Mouse (Mus musculus): ENCODE results near the gene Mbd4. TPM values are rescaled to one million over a fixed set of nuclear protein-coding genes. Genes with fewer than 3 reads are reported as not detected.

Gene Mbd4
- polyA plus RNA-seq, 1 experiment from 2014 or later: 37.8 TPM

DNA sequence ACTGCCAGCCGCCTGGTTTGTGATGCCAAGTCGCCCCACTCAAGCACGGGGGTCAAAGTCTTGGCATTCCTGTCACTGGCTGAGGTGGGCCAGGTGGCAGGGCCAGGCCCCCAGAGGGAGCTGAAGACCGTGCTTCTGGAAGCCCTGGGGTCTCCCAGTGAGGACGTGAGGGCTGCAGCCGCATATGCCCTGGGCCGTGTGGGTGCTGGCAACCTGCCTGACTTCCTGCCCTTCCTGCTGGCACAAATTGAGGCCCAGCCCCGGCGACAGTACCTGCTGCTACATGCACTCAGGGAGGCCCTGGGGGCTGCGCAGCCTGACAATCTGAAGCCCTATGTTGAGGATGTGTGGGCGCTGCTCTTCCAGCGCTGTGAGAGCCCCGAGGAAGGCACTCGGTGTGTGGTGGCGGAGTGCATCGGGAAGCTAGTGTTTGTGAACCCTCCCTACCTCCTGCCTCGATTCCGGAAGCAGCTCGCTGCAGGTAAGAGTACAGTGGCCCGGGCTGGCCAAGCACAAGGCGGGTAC lies 60.4 kb downstream of the Mbd4 start:
- Histone ChIP-seq H3K27ac (no peak overlapping the region), H3K4me1 (no peaks in the 10 kb centered on the region), H3K36me3 (peaks cover 100% of the 10 kb centered on the region), H3K27me3 (ENCODE audit: low read depth, poor library complexity, severe bottlenecking) (no peaks in the 10 kb centered on the region), H3K4me3 (no peak overlapping the region), H3K9me3 (replicated peaks) (no peaks in the 10 kb centered on the region)
- 92% methylated on average over 21 of the region's 21 CpGs for WGBS
- no peak for DNase-seq (ENCODE audit: low spot score)

DNA sequence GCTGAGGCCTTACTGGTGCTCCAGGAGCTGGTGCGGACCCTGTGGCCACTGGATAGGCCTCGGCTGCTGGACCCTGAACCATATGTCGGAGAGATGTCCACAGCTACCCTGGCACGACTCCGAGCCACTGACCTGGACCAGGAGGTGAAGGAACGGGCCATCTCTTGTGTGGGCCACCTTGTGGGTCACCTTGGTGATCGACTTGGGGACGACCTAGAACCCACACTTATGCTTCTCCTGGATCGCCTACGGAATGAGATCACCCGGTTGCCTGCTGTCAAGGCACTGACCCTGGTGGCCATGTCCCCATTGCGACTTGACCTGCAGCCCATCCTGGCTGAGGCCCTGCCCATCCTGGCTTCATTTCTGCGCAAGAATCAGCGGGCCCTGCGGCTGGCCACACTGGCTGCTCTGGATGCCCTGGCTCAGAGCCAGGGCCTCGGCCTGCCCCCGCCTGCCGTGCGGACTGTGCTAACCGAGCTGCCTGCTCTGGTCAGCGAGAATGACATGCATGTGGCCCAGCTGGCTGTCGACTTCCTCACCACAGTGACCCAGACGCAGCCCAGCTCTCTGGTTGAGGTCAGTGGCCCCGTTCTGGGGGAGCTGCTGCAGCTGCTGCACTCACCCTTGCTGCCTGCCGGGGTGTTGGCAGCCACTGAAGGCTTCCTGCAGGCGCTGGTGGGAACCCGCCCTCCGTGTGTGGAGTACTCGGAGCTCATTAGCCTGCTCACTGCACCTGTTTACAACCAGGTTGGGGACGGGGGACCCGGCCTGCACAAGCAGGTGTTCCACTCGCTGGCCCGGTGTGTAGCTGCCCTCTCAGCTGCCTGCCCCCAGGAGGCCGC lies 61.1 kb downstream of the Mbd4 start:
- DNase-seq (ENCODE audit: low spot score): no peak
- H3K27me3 ChIP-seq (ENCODE audit: low read depth, poor library complexity, severe bottlenecking): no peaks in the 10 kb centered on the region
- H3K27ac ChIP-seq: no peak overlapping the region
- 91% methylated on average over 34 of the region's 34 CpGs for WGBS
- no peaks in the 10 kb centered on the region for H3K4me1 ChIP-seq
- peaks cover 100% of the 10 kb centered on the region for H3K36me3 ChIP-seq
- no peaks in the 10 kb centered on the region for H3K9me3 ChIP-seq (replicated peaks)
- no peak overlapping the region for H3K4me3 ChIP-seq

DNA sequence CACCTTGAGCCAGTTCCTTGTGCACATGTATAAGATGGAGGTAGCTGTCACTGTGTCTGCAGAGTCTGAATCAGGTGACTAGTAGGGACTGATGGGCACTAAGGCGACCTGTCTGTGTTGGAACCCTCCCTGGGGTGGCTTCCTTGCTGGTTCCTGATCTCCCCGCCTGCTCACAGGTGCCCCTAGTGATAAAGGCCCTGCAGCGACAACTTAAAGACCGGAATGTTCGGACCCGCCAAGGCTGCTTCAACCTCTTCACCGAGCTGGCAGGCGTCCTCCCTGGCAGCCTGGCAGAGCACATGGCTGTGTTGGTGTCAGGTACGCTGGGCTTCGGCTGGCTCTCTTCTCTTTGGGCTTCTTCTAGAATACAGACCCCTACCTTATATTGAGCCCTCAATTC lies 62.2 kb downstream of the Mbd4 start:
- Histone ChIP-seq H3K27ac (no peak overlapping the region), H3K27me3 (ENCODE audit: low read depth, poor library complexity, severe bottlenecking) (no peaks in the 10 kb centered on the region), H3K4me3 (no peak overlapping the region), H3K36me3 (peaks cover 100% of the 10 kb centered on the region), H3K4me1 (no peaks in the 10 kb centered on the region), H3K9me3 (replicated peaks) (no peaks in the 10 kb centered on the region)
- DNase-seq (ENCODE audit: low spot score): no peak
- WGBS: 88% methylated on average over 10 of the region's 10 CpGs

Other genes with a start within 250 kb of the Mbd4 start
- 121 TPM in 2 replicates for gene Raf1, start 176.7 kb downstream of the Mbd4 start, polyA plus RNA-seq (2016; fragmentation: Nextera tagmentation; extraction: Ambion mirVana)
- 0.95 and 1.8 TPM in 2 replicates for gene Tmem40, start 91.0 kb downstream of the Mbd4 start, polyA plus RNA-seq (2016; fragmentation: Nextera tagmentation; extraction: Ambion mirVana)
- gene Cand2, start 78.8 kb downstream of the Mbd4 start, polyA plus RNA-seq (2016; fragmentation: Nextera tagmentation; extraction: Ambion mirVana): 73.1 and 88.1 TPM in 2 replicates
- gene Rpl32, start 44.6 kb downstream of the Mbd4 start, polyA plus RNA-seq (2016; fragmentation: Nextera tagmentation; extraction: Ambion mirVana): 1,689 and 1,952 TPM in 2 replicates
- 0.49 and 0.66 TPM in 2 replicates for gene Efcab12, start 15.0 kb downstream of the Mbd4 start, polyA plus RNA-seq (2016; fragmentation: Nextera tagmentation; extraction: Ambion mirVana)
- gene Ift122, start 99 bp upstream of the Mbd4 start, polyA plus RNA-seq (2016; fragmentation: Nextera tagmentation; extraction: Ambion mirVana): 28.0 and 34.2 TPM in 2 replicates
- gene Rho, start 78.4 kb upstream of the Mbd4 start, polyA plus RNA-seq (2016; fragmentation: Nextera tagmentation; extraction: Ambion mirVana): 0.24 and 0.31 TPM in 2 replicates
- not detected in 2 replicates for gene H1foo, start 91.6 kb upstream of the Mbd4 start, polyA plus RNA-seq (2016; fragmentation: Nextera tagmentation; extraction: Ambion mirVana)
- 27.9 and 30.9 TPM in 2 replicates for gene Plxnd1, start 141.6 kb upstream of the Mbd4 start, polyA plus RNA-seq (2016; fragmentation: Nextera tagmentation; extraction: Ambion mirVana)